Mouse (Mus musculus) T-cell, adult 2 months (primary cell): ENCODE results near the gene Nin.
A peak's percentile ranks its signal among the peaks of the same experiment; 100 is the strongest.

Experiments
- DNase-seq: peaks from one replicate; pipeline ENCODE4 v3.0.0; 2022; ENCODE audit warnings: low spot score

The Nin gene

GRCm38 (mm10) chr12:70082935-70083532 lies 30.5 kb downstream of the Nin start:
- no peak for DNase-seq

DNA sequence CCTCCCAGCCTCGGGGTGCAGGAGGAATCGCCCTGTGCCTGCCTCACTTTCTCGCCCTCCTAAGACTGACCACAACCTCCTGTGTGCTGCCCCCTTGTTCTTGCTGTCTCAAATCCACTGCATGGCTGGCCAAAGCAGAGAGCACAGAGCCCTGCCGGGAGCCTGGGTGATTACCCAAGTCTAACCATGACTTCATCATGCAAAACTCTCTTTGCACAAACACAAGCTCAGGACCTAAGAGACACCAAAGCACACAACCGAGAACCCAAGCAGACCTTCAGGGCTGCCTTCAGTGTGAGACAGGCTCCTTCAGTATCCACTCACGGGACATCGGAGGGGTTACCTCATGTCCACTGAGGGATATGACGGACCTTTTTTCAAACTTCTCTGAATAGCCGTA lies 31.0 kb downstream of the Nin start:
- no peak for DNase-seq

GRCm38 (mm10) chr12:70078471-70079025 lies 35.0 kb downstream of the Nin start:
- peak; percentile 56 for DNase-seq

- DNase-seq = no peak
These were observed 37.0 kb downstream of the Nin start for GRCm38 (mm10) chr12:70076493-70076892.

- peak; percentile 67 for DNase-seq
These were observed 38.5 kb downstream of the Nin start for GRCm38 (mm10) chr12:70075001-70075400.

DNA sequence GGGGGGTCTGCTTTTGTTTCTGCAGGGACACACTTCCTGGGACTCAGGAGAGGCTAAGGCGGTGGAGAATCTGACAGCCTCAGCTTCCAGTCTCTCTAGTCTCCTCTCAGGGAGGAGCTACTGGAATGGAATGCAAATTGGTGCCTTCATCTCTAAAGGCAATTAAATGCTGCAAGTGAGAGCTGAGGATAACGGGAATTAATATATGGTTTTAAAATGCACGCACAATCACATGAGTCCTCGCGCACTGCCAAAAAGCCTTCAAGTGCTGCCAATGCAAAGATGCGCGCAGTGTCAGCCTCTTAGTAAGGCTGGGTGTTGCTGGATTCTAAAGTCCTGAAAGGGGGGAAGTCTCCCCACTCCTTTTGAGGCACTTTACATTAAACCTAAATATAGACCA lies 42.6 kb downstream of the Nin start:
- no peak for DNase-seq

GRCm38 (mm10) chr12:70070306-70070705 lies 43.2 kb downstream of the Nin start:
- no peak for DNase-seq

- DNase-seq = no peak
These were observed 44.8 kb downstream of the Nin start for GRCm38 (mm10) chr12:70068647-70069257.

DNA sequence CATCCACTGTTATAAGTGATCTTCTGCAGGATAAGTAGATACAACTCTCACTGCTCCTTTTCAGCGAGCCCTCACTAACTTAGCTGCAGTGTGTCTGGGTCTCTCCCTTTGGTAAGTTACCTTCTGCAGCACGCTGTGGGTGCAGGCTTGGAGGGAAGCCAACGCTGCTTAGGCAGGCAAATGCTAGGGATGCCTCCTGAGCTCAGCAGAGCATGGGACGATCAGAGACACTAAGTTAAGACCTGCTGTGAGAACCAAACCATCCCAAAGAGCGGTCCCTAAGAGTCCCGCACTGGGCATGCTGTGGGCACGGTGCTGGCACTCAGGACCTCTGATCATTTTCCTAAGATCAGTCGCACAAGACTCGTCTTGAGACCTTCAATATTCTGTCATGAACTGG lies 45.7 kb downstream of the Nin start:
- DNase-seq = no peak

- DNase-seq = peak; percentile 32
These were observed 51.4 kb downstream of the Nin start for GRCm38 (mm10) chr12:70062114-70062513.

GRCm38 (mm10) chr12:70058956-70059851 lies 54.3 kb downstream of the Nin start:
- no peak for DNase-seq

DNA sequence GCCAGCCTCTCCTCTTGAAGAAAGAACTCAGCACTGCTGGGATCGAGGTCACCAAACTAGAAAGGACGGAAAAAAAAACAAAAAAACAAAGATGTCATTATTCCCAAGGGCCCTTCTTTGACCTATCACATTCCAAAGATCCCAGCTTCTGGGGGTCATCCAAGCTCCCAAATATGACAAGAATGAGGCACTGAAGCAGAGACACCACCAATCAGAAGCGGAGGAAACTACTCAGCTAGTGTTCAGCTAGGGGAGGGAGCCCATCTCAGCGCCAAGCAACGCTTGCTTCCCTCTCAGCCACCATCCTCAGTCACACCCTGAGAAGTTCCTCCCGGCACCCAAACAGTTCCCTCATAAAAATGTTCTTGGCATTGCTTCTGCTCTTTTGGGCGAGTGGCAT lies 62.8 kb downstream of the Nin start:
- no peak for DNase-seq

- no peak for DNase-seq
These were observed 64.8 kb downstream of the Nin start for GRCm38 (mm10) chr12:70048741-70049140.

DNA sequence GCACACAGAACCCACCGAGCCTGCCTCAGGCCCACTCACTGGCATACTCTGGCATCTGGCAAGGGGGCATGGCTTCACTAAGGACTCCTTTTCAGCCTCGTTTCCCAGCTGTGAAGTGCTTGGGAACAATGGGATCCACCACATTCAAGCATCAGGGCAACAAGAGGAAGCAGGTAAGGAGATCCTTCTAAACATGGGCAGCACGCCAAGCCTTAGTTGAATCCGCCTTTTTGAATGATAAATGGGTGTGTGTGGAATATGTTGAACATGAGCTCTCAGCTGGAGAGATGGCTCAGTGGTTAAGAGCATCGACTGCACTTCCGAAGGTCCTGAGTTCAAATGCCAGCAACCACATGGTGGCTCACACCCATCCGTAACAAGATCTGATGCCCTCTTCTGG lies 66.2 kb downstream of the Nin start:
- DNase-seq = no peak

DNA sequence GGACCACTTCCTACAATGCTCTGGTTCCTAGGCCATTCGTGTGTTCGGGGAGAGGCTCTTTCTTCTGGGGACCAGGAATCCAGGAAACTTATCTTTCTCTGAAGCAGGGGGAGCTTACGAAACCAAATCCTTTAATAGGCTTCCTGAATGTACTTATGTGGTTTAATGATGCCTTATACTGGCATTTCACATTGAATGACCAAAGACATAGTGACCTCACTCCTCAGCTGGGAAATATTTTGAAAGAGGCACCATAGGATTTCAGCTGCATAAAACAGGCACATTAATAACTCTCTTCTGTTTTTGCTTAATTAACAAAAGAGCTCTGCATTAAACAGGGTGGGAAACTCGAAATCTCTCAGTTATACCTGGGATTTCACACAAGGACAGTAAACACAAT lies 69.2 kb downstream of the Nin start:
- no peak for DNase-seq

DNA sequence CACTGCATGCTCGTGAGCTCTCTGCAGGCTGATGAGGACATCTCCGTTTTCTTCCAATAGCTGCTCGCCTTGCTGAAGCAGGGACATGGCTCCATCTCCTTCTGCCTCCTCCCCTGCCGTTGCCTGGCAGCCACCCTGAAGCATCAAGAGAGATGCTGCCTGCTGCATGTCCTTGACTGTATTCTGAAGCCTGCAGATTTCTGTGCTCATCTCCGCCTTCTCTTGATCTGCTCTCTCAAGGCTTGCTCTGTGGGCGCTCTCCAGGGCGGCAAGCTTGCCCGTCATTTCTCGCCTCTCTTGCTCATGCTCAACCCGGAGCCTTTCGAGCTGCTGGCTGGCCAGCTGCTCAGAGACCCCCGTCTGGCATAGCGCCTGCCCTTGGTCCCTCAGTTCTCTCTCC lies 70.1 kb downstream of the Nin start:
- no peak for DNase-seq

DNA sequence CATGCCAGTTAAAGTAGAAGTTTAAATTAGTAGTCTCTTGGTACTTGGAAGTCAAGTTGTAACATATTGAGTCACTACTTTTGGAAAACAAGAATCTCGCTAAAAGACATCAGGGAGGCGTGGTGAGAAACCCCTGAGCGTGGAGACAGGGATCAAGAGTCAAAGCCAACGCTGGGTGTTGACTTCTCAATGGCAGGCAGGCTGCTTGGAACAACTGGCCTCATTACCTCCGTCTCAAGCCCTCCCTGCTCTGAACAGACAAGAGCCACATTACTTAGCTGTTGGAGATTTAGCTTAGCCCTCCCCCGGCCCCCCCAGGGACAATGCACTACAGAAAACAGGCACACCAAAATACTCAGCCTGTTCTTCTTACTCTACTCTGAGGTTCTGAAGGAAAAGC lies 72.5 kb downstream of the Nin start:
- no peak for DNase-seq

- no peak for DNase-seq
These were observed 76.7 kb downstream of the Nin start for GRCm38 (mm10) chr12:70036722-70037305.

DNA sequence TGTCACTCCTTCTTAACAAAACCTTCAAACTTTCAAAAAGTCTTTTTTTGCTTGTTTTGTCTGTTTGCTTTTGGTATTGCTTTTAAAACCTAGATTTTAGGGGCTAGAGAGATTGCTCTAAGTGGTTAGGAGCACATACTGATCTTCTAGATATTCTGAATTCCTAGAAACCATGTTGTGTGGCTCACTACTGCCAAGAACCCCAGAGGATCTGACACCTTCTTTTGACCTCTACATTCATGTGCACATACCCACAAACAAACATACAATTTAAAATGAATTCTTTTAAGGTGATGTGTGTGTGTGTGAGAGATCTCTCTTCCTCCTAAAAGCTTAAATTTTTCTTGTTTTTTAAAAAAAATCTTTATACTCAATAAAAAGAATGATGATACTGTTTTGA lies 87.3 kb downstream of the Nin start:
- no peak for DNase-seq

DNA sequence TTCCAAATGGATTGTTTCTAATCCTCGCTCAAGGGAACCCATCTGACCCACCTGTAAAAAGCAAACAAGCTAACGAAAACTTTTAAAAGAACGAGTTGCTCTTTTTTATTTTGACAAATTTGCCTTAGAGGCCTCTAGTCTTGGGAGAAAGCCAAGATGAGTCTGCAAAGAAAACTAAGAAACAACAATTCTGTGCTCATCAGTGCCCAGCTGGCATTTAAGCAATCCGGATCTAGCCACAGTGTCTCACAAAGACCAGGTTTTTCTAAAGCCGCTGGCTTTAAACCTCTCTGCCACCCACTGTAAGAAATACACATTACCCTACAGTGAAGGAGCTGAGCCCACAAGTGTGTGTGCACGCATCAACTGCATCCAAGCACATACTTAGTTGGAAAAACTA lies 88.1 kb downstream of the Nin start:
- no peak for DNase-seq

DNA sequence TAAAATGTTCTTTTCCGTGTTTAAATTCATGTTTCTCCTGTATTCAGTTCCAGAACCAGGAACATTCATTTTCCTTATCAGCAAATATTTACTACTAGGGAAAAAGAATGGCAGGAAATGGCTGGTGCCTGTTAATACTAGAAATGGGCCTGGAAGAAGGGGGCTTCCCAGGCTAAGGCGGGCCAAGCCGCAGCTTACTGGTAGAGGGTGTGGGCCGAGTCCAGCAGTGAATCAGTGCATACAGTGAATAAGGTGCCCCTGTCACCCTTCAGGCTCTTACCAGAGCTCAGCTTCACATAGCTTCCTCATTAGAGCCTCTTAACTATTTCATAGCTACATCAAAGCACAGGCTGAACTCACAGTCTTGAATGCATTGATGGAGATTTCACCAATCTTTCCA lies 89.9 kb downstream of the Nin start:
- DNase-seq = no peak

DNA sequence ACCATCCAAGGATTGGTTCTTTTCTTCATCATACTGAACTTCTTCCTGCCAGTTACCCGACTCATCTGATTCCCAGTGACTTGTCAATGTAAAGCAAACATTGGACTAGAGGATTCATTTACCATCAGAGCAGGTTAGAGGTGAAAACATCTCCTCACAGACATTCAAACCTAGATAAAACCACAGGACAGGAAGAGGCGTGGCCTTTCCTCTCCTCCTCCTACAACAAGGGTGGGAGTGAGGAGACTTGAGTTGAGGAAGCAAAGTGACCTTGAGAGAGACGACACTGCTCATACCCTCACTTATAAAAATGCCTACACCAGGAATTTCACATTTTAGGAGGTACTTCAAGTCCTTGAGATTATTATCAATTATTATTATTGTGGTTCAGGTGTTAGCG lies 95.4 kb downstream of the Nin start:
- DNase-seq = peak; percentile 47

GRCm38 (mm10) chr12:70015936-70016335 lies 97.6 kb downstream of the Nin start:
- DNase-seq = no peak
